Mouse (Mus musculus) midbrain, postnatal 0 days (tissue): ENCODE measurements around the gene Ifitm10. TPM values are rescaled to one million over a fixed set of nuclear protein-coding genes. Genes with fewer than 3 reads are reported as not detected.

Source experiments
- ATAC-seq: fragments of 200-750 bp; cut with Nextera tagmentation; 2 replicates; pipeline ENCODE4 v1.8.0; 2017; ENCODE audit warnings: moderate number of reproducible peaks, mild to moderate bottlenecking, moderate TSS enrichment, moderate library complexity; ENCODE audit not compliant: low FRiP score
- DNase-seq: peaks from one replicate; pipeline ENCODE4 v3.0.0-alpha.2; 2015; ENCODE audit warnings: low spot score
- H3K27ac ChIP-seq: fragments of 300-500 bp; sonication (generic); 2 replicates; pipeline ENCODE4 v1.5.1; 2014; ENCODE audit warnings: low read depth, mild to moderate bottlenecking, low read length, mixed read lengths
- H3K27me3 ChIP-seq: fragments of 300-500 bp; sonication (generic); 2 replicates; pipeline ENCODE4 v1.6.1; 2014; ENCODE audit warnings: low read length, control low read depth, mixed read lengths; ENCODE audit not compliant: insufficient read depth
- H3K36me3 ChIP-seq: fragments of 300-500 bp; sonication (generic); 2 replicates; pipeline ENCODE4 v1.6.1; 2014; ENCODE audit warnings: low read length, control low read depth, mixed read lengths; ENCODE audit not compliant: insufficient read depth
- H3K4me1 ChIP-seq: fragments of 300-500 bp; sonication (generic); 2 replicates; pipeline ENCODE4 v1.6.1; 2014; ENCODE audit warnings: mild to moderate bottlenecking, control low read depth, antibody characterized with exemption, low read length, mixed read lengths; ENCODE audit not compliant: insufficient read depth
- H3K4me2 ChIP-seq: fragments of 300-500 bp; sonication (generic); 2 replicates; pipeline ENCODE4 v1.6.1; 2014; ENCODE audit warnings: low read depth, mild to moderate bottlenecking, low read length, mixed read lengths; ENCODE audit not compliant: poor library complexity, severe bottlenecking
- H3K4me3 ChIP-seq: fragments of 300-500 bp; sonication (generic); 2 replicates; pipeline ENCODE4 v1.5.1; 2014; ENCODE audit warnings: low read depth, mild to moderate bottlenecking, low read length, moderate library complexity
- H3K9ac ChIP-seq: fragments of 300-500 bp; sonication (generic); replicated peaks from 2 replicates; pipeline ENCODE4 v1.6.1; 2014; ENCODE audit warnings: mild to moderate bottlenecking, low read length, moderate library complexity, mixed read lengths; ENCODE audit not compliant: poor library complexity, severe bottlenecking
- H3K9me3 ChIP-seq: fragments of 300-500 bp; sonication (generic); 2 replicates; pipeline ENCODE4 v1.6.1; 2016; ENCODE audit warnings: low read length, control low read depth
- CTCF ChIP-seq: IDR thresholded peaks from 2 replicates; pipeline ENCODE4 v1.5.1; 2016; ENCODE audit warnings: antibody characterized with exemption, mild to moderate bottlenecking
- WGBS: fragments of 180-500 bp; shearing (Covaris S2); extraction: QIAGEN DNeasy Blood & Tissue Kit; methylation state at CpG from one replicate; pipeline ENCODE4 v1.1.7; 2014; 5-methylcytosine and 5-hydroxymethylcytosine counted together
- polyA plus RNA-seq: library from polyadenylated mRNA; unstranded; fragments of >200 nt; fragmentation: Nextera tagmentation; extraction: Ambion mirVana; gene quantifications from 2 replicates; pipeline ENCODE4 v1.2.1, GENCODE M21; 2015
- total RNA-seq: library from RNA; depleted of rRNA; stranded (reverse); fragments of >200 nt; gene quantifications from 2 replicates; pipeline ENCODE4 v1.2.3, GENCODE M21; 2014

Gene Ifitm10
- total and polyA plus RNA-seq, 2 experiments from 2014 or later: 20.8 to 21.8 TPM

DNA sequence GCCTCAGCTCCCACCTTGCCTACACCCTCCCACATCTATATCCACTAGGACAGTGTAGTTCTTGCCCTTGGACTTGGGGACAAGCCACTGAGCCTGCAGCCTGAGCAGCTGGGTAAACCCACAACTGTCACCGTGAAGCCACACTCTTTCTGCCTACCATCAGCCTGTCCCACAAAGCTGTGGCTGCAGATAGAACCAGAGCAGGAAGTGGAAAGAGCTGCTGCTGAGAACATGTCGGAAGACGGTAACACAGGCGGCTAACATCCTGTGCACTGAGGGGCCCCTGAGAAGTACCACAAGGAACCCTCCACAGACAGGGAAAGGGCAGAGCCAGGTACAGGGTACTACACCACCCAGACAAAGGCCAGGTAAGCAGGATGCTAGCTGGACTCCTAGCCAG lies 7.6 kb upstream of the Ifitm10 start:
- DNase-seq: no peak
- peaks cover 3% of the 10 kb centered on the region; the same call in 1 of the 2 replicates for H3K4me1 ChIP-seq
- no peak for TF ChIP-seq CTCF
- H3K36me3 ChIP-seq: peaks cover 79% of the 10 kb centered on the region
- H3K27me3 ChIP-seq: no peaks in the 10 kb centered on the region
- H3K9me3 ChIP-seq: no peaks in the 10 kb centered on the region
- H3K9ac ChIP-seq: no peak overlapping the region
- H3K27ac ChIP-seq: no peak overlapping the region
- H3K4me2 ChIP-seq: no peak overlapping the region
- ATAC-seq: no peak
- H3K4me3 ChIP-seq: no peak overlapping the region
- 94% methylated on average over 4 of the region's 4 CpGs for WGBS

DNA sequence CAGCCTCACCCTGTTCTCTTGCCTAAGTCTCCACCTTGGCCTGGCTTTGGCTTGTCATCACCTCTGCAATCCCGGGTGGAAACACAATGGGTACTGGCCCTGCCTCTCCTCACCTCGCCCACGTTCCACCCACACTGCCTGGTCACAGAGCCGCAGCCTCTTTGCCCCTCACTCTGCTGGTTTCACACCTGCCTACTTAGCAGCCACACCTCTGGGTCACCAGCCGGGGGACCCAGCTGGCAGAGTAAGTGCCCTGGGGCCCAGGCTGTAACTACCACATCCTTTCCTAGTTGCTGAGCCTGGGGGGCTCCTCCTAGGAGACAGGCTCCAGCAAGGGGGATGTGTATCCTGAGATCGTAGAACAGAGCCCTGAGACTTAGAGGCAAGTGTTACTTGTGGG lies 5.6 kb upstream of the Ifitm10 start:
- Histone ChIP-seq H3K4me3 (no peak overlapping the region), H3K27me3 (no peaks in the 10 kb centered on the region), H3K4me2 (no peak overlapping the region), H3K36me3 (peaks cover 77% of the 10 kb centered on the region), H3K27ac (no peak overlapping the region), H3K9me3 (no peaks in the 10 kb centered on the region), H3K9ac (no peak overlapping the region), H3K4me1 (no peaks in the 10 kb centered on the region)
- DNase-seq (no peak), ATAC-seq (no peak)
- WGBS: 86% methylated on average over 6 of the region's 6 CpGs
- no peak for TF ChIP-seq CTCF

DNA sequence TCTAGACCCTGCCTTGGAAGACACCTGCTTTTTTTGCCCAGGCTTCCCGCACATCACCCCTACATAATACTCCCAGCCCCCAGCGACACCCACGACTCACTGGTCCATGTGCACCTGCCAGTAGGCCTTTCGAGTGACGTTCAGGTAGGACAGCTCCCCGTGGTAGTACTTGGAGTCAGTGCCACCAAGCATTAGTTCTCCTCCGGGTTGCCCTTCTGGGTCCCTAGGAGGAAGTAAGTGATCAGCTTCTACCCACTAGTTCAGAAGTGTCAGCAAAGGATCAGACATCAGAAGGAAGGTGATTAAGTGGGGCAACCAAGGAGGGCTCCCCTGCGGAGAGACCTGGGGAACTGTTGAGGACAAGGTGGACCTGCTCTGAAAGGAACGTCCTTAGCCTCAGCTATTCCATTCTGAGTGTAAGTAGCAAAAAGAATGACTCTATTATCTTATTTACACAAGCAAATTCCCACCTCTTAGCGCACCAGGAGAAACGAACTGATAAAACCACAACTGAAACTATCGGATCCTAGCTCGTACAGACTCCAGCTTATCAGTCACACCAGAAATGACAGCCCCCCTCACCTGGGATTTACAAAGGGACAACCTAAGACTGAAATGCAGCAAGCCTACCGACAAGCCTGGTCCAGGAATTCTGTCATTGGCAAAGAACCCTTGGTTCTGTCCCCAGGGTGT lies 3.8 kb upstream of the Ifitm10 start:
- no peaks in the 10 kb centered on the region for H3K9me3 ChIP-seq
- no peak for ATAC-seq
- TF ChIP-seq CTCF: no peak
- WGBS: 94% methylated on average over 14 of the region's 14 CpGs
- no peak for DNase-seq
- 0 out of 2 replicates have a peak, but pooled peaks cover 5% of the 10 kb centered on the region for H3K27me3 ChIP-seq
- H3K4me1 ChIP-seq: no peaks in the 10 kb centered on the region
- H3K9ac ChIP-seq: no peak overlapping the region
- H3K4me3 ChIP-seq: no peak overlapping the region
- H3K36me3 ChIP-seq: peaks cover 61% of the 10 kb centered on the region
- H3K4me2 ChIP-seq: no peak overlapping the region
- no peak overlapping the region for H3K27ac ChIP-seq

DNA sequence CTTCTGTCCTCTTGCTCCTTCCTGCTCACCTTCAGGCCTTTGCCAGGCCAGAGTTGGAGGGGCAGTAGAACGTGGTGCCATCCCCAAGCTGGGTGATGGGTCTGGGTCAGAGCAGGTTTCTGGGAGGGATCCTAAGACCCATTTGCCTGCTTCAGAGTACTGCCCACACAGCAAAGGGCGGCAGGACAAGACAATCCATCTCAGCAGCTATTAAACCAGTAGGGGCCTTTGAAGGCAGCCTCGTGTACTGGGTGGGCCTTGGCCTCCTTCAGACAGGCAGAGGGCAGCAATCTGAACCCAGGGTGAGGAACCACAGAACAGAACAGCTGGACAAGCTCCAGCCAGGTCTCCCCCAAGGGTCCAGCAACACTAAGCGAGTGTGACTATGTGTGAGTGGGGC lies 2.5 kb upstream of the Ifitm10 start:
- TF ChIP-seq CTCF: no peak
- no peak for DNase-seq
- Histone ChIP-seq H3K27me3 (peaks cover 12% of the 10 kb centered on the region; the same call in 1 of the 2 replicates), H3K4me2 (no peak overlapping the region), H3K9me3 (no peaks in the 10 kb centered on the region), H3K4me3 (no peak overlapping the region), H3K4me1 (no peaks in the 10 kb centered on the region), H3K27ac (no peak overlapping the region), H3K9ac (no peak overlapping the region), H3K36me3 (peaks cover 48% of the 10 kb centered on the region)
- ATAC-seq: no peak
- WGBS: 90% methylated on average over 4 of the region's 4 CpGs

DNA sequence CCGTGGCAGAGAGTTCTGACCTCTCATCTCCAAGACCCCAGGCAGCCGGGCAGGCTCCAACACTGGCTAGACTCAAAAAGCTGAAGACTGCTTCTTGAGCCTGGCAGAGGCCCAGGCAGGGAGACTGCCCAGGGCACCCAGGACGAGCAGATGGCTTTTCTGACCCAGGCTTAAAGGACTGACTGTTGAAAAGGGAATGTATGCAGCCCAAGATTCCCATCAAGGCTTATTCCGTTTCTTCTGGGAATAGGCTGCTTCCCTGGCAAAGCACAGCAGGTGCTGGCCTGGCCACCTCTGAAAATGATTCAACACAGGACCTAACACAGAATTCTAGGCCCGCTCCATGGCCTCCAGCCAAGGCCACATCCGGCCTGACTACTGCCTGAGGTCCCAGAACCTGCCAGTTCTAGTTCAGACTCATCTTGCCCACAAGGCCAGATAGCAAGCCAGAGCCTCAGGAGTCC lies 1.7 kb upstream of the Ifitm10 start:
- H3K4me2 ChIP-seq: no peak overlapping the region
- H3K36me3 ChIP-seq: peaks cover 40% of the 10 kb centered on the region
- no peak for ATAC-seq
- no peak overlapping the region for H3K4me3 ChIP-seq
- H3K27ac ChIP-seq: no peak overlapping the region
- DNase-seq: no peak
- no peak overlapping the region for H3K9ac ChIP-seq
- no peak for TF ChIP-seq CTCF
- peaks cover 20% of the 10 kb centered on the region; the same call in 1 of the 2 replicates for H3K27me3 ChIP-seq
- no peaks in the 10 kb centered on the region for H3K9me3 ChIP-seq
- WGBS: 76% methylated on average over 6 of the region's 6 CpGs
- H3K4me1 ChIP-seq: no peaks in the 10 kb centered on the region

DNA sequence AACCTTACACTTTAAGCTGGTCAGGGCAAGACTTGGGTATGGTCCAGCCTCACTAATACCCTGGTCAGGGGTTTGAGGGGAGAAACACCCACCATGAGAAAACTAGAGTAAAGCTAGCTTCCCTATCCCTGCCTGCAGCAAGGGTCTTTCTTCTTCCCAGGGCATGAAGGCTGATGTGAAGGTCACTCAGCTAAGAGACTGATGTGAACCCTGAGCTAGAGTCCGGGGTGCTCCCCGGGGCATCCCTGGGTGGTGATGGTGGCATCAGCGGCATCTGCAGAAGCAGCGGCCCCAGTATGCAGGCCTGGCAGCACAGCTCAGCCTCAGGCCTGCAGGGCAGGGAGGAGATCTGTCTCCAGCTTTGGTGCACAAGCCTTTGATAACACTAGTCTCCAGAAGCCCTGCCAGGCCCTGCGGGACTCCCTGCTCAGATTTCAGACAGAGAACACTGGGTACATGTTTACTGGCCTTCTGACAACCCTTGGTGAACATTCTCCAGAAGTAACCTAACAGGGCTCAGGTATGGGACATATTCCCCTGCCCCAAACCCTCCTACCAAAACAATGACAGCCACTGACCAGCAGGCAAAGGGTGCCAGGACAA lies 961 bp upstream of the Ifitm10 start:
- Histone ChIP-seq H3K27ac (no peak overlapping the region), H3K4me2 (no peak overlapping the region), H3K9ac (no peak overlapping the region), H3K4me1 (no peaks in the 10 kb centered on the region), H3K4me3 (no peak overlapping the region), H3K27me3 (peaks cover 23% of the 10 kb centered on the region; the same call in 1 of the 2 replicates), H3K9me3 (no peaks in the 10 kb centered on the region), H3K36me3 (peaks cover 32% of the 10 kb centered on the region)
- WGBS: 88% methylated on average over 5 of the region's 5 CpGs
- TF ChIP-seq CTCF: no peak
- DNase-seq (no peak), ATAC-seq (no peak)
